Mouse (Mus musculus) kidney, postnatal 0 days (tissue): ENCODE measurements around the gene Slc40a1. TPM values are rescaled to one million over a fixed set of nuclear protein-coding genes. Genes with fewer than 3 reads are reported as not detected.

Experiments
- ATAC-seq: fragments of 200-750 bp; cut with Nextera tagmentation; replicated peaks from 2 replicates; pipeline ENCODE4 v1.8.0; 2017; ENCODE audit warnings: low read depth, moderate number of reproducible peaks, moderate TSS enrichment, moderate library complexity; ENCODE audit not compliant: low FRiP score
- DNase-seq: peaks from one replicate; pipeline ENCODE4 v3.0.0-alpha.2; 2016; ENCODE audit warnings: low spot score
- H3K27ac ChIP-seq: fragments of 300-500 bp; sonication (generic); 2 replicates; pipeline ENCODE4 v1.5.1; 2014; ENCODE audit warnings: mild to moderate bottlenecking
- H3K27me3 ChIP-seq: fragments of 300-500 bp; sonication (generic); 2 replicates; pipeline ENCODE4 v1.6.1; 2014; ENCODE audit warnings: low read length, mixed read lengths; ENCODE audit not compliant: insufficient read depth
- H3K36me3 ChIP-seq: fragments of 300-500 bp; sonication (generic); 2 replicates; pipeline ENCODE4 v1.6.1; 2014; ENCODE audit warnings: low read length, mixed read lengths; ENCODE audit not compliant: insufficient read depth
- H3K4me1 ChIP-seq: fragments of 300-500 bp; sonication (generic); replicated peaks from 2 replicates; pipeline ENCODE4 v1.6.1; 2014; ENCODE audit warnings: antibody characterized with exemption, low read length, mixed read lengths; ENCODE audit not compliant: insufficient read depth
- H3K4me2 ChIP-seq: fragments of 300-500 bp; sonication (generic); 2 replicates; pipeline ENCODE4 v1.6.1; 2014; ENCODE audit warnings: mild to moderate bottlenecking, low read length, moderate library complexity, mixed read lengths
- H3K4me3 ChIP-seq: fragments of 300-500 bp; sonication (generic); replicated peaks from 2 replicates; pipeline ENCODE4 v1.5.1; 2014; ENCODE audit warnings: low read depth, low read length
- H3K9ac ChIP-seq: fragments of 300-500 bp; sonication (generic); 2 replicates; pipeline ENCODE4 v1.6.1; 2014; ENCODE audit warnings: low read depth, low read length
- H3K9me3 ChIP-seq: fragments of 300-500 bp; sonication (generic); replicated peaks from 2 replicates; pipeline ENCODE4 v1.6.1; 2016; ENCODE audit warnings: low read length, inconsistent platforms, mixed read lengths
- CTCF ChIP-seq: IDR thresholded peaks from 2 replicates; pipeline ENCODE4 v1.5.1; 2016; ENCODE audit warnings: antibody characterized with exemption, low read depth, mild to moderate bottlenecking, moderate library complexity
- WGBS: fragments of 180-500 bp; shearing (Covaris S2); extraction: QIAGEN DNeasy Blood & Tissue Kit; methylation state at CpG from one replicate; pipeline ENCODE4 v1.1.7; 2014; 5-methylcytosine and 5-hydroxymethylcytosine counted together
- polyA plus RNA-seq: library from polyadenylated mRNA; unstranded; fragments of >200 nt; fragmentation: Nextera tagmentation; extraction: Ambion mirVana; gene quantifications from 2 replicates; pipeline ENCODE4 v1.2.1, GENCODE M21; 2015

Slc40a1 gene
- polyA plus RNA-seq, 1 experiment from 2014 or later, result 119 TPM

DNA sequence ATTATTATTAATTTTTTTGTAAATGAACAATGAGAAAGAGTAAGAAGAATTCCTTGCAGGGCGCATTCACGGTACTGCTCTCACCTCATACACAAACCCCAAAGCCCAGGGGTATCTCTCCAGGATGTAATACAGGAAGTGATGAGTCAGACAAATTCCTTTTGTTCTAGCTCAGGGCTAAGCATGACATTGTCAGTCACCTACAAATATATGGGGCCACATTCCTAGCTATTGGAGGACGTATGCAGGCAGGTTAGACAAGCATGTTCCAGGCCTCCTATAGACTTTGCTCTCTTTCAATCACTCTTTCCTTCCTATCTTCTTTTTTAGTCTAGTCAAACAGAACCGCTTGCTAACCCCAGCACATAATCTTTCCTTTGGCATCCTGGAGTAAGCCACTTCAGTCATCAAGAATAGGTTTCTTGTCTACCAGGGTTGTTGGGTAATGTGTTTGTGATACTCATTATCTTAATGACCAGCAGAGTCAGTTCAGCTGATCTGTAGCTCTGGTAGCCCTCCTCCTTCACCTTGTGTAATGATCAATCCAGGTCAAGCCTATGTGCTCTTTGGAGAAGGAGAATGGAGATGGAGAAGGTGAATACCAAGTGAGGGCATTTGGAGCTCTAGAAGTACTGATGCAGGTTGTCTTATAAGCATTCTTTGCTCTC, 9.1 kb downstream of the Slc40a1 start:
- Histone ChIP-seq H3K4me3 (no peak overlapping the region), H3K27ac (no peak overlapping the region), H3K9ac (no peak overlapping the region), H3K27me3 (no peaks in the 10 kb centered on the region), H3K9me3 (no peaks in the 10 kb centered on the region), H3K4me2 (no peak overlapping the region), H3K4me1 (no peaks in the 10 kb centered on the region), H3K36me3 (no peaks in the 10 kb centered on the region)
- TF ChIP-seq CTCF, result no peak
- 74% methylated on average over 4 of the region's 4 CpGs for WGBS
- ATAC-seq, result 0 out of 2 replicates have a peak, but pooled peaks have one; percentile 21
- DNase-seq, result no peak

GRCm38 (mm10) chr1:45916174-45916573, 10.1 kb downstream of the Slc40a1 start:
- H3K4me3 ChIP-seq, result no peak overlapping the region
- 52% methylated on average over 3 of the region's 3 CpGs for WGBS
- no peak overlapping the region for H3K9ac ChIP-seq
- DNase-seq (no peak), ATAC-seq (no peak)
- TF ChIP-seq CTCF, result no peak
- no peaks in the 10 kb centered on the region for H3K9me3 ChIP-seq
- no peak overlapping the region for H3K27ac ChIP-seq
- H3K27me3 ChIP-seq, result no peaks in the 10 kb centered on the region
- no peak overlapping the region for H3K4me2 ChIP-seq
- H3K36me3 ChIP-seq, result no peaks in the 10 kb centered on the region
- no peaks in the 10 kb centered on the region for H3K4me1 ChIP-seq

DNA sequence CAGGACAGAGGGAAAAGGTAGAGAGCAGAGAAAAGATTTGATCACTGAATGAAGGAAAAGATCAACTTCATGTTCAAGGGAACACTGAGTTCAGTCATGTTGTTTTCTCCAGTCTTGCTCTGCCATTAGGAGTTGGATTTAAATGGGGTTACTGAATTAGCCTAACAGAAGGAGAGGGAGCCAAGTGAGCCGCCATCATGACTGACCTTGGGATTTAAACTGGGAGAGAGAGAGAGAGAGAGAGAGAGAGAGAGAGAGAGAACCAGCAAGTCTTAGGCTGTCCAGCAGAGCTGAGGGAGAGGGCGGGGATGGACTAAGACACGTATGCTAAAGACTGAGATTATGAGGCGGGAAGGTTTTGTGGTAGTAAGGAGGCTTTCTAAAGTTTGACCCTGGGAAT, 12.1 kb downstream of the Slc40a1 start:
- Histone ChIP-seq H3K4me3 (no peak overlapping the region), H3K27ac (no peak overlapping the region), H3K36me3 (0 out of 2 replicates have a peak, but pooled peaks cover 2% of the 10 kb centered on the region), H3K9ac (no peak overlapping the region), H3K4me1 (no peaks in the 10 kb centered on the region), H3K9me3 (no peaks in the 10 kb centered on the region), H3K27me3 (no peaks in the 10 kb centered on the region), H3K4me2 (no peak overlapping the region)
- whole genome bisulfite sequencing, result 96% methylated on average over 4 of the region's 4 CpGs
- DNase-seq, result no peak
- ATAC-seq, result no peak
- TF ChIP-seq CTCF, result no peak

DNA sequence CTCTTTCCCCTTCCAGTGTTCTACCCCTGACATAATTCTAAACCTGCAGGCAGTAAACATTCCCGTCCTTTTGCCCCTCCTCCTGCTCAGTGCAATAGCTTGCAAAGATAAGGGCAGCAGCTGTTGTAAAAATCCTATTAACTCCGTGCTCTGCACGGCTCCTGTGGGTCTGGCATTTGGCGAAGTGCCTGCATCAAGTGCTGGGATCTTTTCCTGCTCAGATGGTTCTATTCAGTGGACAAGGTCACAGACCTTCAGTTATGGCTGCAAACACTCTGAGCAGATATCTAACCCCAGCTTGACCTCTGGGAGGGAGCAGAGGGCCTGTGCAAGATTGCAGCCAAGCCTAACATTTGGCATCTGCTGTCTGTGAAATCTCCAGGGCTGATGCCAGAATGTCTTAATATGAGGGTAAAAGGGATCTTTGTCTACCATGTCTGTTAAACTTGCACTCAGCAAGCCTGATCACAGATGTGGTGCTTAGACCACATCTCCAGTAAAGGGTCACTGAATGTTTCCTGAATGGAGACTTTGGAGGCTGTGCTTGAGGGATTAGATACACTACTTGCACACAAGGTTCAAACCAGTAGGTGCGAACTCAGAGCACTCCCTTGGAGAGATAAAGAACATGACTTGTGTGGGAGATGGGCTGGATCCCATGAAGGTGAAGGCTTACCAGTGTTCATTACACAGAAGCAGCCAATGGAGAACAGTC, 21.1 kb downstream of the Slc40a1 start:
- Histone ChIP-seq H3K4me2 (0 out of 2 replicates have a peak overlapping the region, but pooled peaks have one; percentile 7), H3K4me3 (no peak overlapping the region), H3K27ac (peak overlapping the region; percentile 47; the same call in 1 of the 2 replicates), H3K9me3 (no peaks in the 10 kb centered on the region), H3K4me1 (peaks cover 8% of the 10 kb centered on the region; the same call in 1 of the 2 replicates), H3K36me3 (0 out of 2 replicates have a peak, but pooled peaks cover 8% of the 10 kb centered on the region), H3K27me3 (no peaks in the 10 kb centered on the region), H3K9ac (no peak overlapping the region)
- TF ChIP-seq CTCF, result no peak
- ATAC-seq (peak; percentile 85; the same call in 1 of the 2 replicates), DNase-seq (peak; percentile 78)
- 11% methylated on average over 5 of the region's 5 CpGs for WGBS

DNA sequence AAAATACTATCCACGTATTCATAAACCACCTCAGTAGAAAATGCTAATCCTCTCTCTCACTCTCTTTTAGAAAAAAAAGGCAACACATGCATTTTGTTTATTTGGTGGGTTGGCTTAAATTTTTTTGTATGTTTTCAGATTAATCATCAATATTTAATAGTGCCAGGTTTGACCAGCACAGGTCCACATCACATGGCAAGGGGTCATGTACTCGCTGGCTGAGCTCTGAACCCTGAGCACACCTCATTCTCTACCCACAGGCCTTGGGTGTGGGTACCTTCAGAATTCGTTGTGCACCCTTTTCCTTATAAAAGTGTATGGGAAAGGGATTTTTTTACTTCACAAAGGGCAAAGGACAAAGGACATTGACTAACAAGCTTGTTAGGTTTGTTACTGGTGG, 22.2 kb downstream of the Slc40a1 start:
- no peaks in the 10 kb centered on the region for H3K27me3 ChIP-seq
- peaks cover 8% of the 10 kb centered on the region; the same call in 1 of the 2 replicates for H3K4me1 ChIP-seq
- no peaks in the 10 kb centered on the region for H3K9me3 ChIP-seq
- 91% methylated on average over 3 of the region's 3 CpGs for WGBS
- no peak overlapping the region for H3K9ac ChIP-seq
- H3K27ac ChIP-seq, result no peak overlapping the region
- DNase-seq (no peak), ATAC-seq (no peak)
- 0 out of 2 replicates have a peak, but pooled peaks cover 5% of the 10 kb centered on the region for H3K36me3 ChIP-seq
- no peak for TF ChIP-seq CTCF
- H3K4me2 ChIP-seq, result no peak overlapping the region
- no peak overlapping the region for H3K4me3 ChIP-seq

DNA sequence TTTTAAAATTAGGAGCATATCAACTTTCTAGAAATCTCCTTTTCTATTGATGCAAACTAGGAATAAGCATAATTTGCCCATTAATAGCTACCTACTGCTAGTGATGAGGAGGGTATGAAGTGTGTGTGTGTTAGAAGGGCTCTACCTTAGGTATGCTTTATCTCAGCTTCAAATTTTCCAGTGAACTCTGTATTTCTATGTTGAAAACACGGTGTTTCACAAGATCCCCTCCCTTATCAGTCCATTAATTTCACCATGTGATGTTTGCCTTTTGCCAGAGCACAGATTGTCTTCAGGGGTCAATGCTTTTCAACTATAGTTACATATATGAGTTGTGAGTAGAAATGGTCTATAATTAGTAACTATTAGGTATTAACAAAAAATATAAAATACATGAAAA, 28.3 kb downstream of the Slc40a1 start:
- no peak overlapping the region for H3K4me3 ChIP-seq

More for the DNA sequence above, 28.3 kb downstream of the Slc40a1 start:
- H3K9me3 ChIP-seq, result no peaks in the 10 kb centered on the region
- no peak overlapping the region for H3K27ac ChIP-seq
- no peak overlapping the region for H3K4me2 ChIP-seq
- 14% methylated on average over 1 of the region's 1 CpGs for WGBS
- no peaks in the 10 kb centered on the region for H3K4me1 ChIP-seq
- no peak for DNase-seq
- TF ChIP-seq CTCF, result no peak
- ATAC-seq, result no peak
- H3K9ac ChIP-seq, result no peak overlapping the region
- H3K27me3 ChIP-seq, result no peaks in the 10 kb centered on the region
- no peaks in the 10 kb centered on the region for H3K36me3 ChIP-seq
